Mouse (Mus musculus): Measurements from ENCODE around the gene Sgip1.

- TF ChIP-seq CTCF (IDR thresholded peaks at IDR 0.05; ENCODE audit: low read depth, low read length) (no peak), POLR2AphosphoS5 (IDR thresholded peaks at IDR 0.05; ENCODE audit: insufficient replicate concordance, low read depth, low read length) (no peak), GATA2 (IDR thresholded peaks at IDR 0.05; ENCODE audit: borderline replicate concordance, low read depth, low read length) (no peak), TAL1 (conservative IDR thresholded peaks at IDR 0.05; ENCODE audit: low read depth, low read length) (no peak), GATA1 (IDR thresholded peaks at IDR 0.05; ENCODE audit: borderline replicate concordance, low read length) (no peak)
Measured at GRCm38 (mm10) chr4:102972071-102972470, 231.0 kb downstream of the Sgip1 start.
